ENCODE assay signal across 9 mouse cellular contexts in genomic region chr5:33651017-33651416, GRCm38 (mm10). TPM values are rescaled to one million over a fixed set of nuclear protein-coding genes. Genes with fewer than 3 reads are reported as not detected.
DNase-seq lines count a peak whose midpoint lies in the region; ATAC-seq and TF ChIP-seq lines count a peak whose summit lies in the region.
"Had no signal": no experiment of that assay in that cellular context is flagged by ENCODE, and none has a peak within 500 bp of the region (broad histone marks: within the 10 kb centered on the region; RNA-seq: fewer than 3 reads in every experiment).

No protein-coding gene starts in this region.

- DNase-seq in lung, embryonic 14.5 days = no peak
- DNase-seq in lung, postnatal 10 days = no peak
- DNase-seq in limb, embryonic 10.5 days (ENCODE audit: low spot score) = no peak
- no peak for DNase-seq in ovary, postnatal 14 days (ENCODE audit: low spot score)
- no peak for DNase-seq in left cerebral cortex, adult 8-10 months (ENCODE audit: low spot score in 2 of 2)
- DNase-seq: left cerebral cortex, postnatal 4 days had no signal

- H3K4me1 ChIP-seq in lung, embryonic 14.5 days (ENCODE audit: insufficient read depth) = peaks cover 11% of the 10 kb centered on the region
- H3K4me1 ChIP-seq in embryonic facial prominence, embryonic 15.5 days = peaks cover 22% of the 10 kb centered on the region
- H3K4me1 ChIP-seq in limb, embryonic 10.5 days = peaks cover 28% of the 10 kb centered on the region
- peaks cover 35% of the 10 kb centered on the region for H3K4me1 ChIP-seq in neural tube, embryonic 13.5 days (replicated peaks)

- no peak for ATAC-seq in lung, embryonic 14.5 days (ENCODE audit: insufficient read depth)
- ATAC-seq in embryonic facial prominence, embryonic 15.5 days (ENCODE audit: insufficient number of reproducible peaks, low FRiP score, low TSS enrichment, low read depth) = no peak
- no peak for ATAC-seq in neural tube, embryonic 13.5 days (ENCODE audit: low read depth)
- no peak for ATAC-seq in erythroid progenitor cell, adult 5-6 weeks (replicated peaks; ENCODE audit: low FRiP score, poor library complexity, severe bottlenecking)

- 5% methylated on average over 2 of the region's 2 CpGs for WGBS in lung, embryonic 14.5 days
- WGBS in embryonic facial prominence, embryonic 15.5 days = 14% methylated on average over 2 of the region's 2 CpGs
- 20% methylated on average over 2 of the region's 2 CpGs for WGBS in limb, embryonic 10.5 days
- WGBS in neural tube, embryonic 13.5 days = 20% methylated on average over 2 of the region's 2 CpGs

- peak overlapping the region; percentile 72 for H3K4me2 ChIP-seq in lung, embryonic 14.5 days
- H3K4me2 ChIP-seq in embryonic facial prominence, embryonic 15.5 days (replicated peaks) = peak overlapping the region; percentile 56
- H3K4me2 ChIP-seq in neural tube, embryonic 13.5 days = peak overlapping the region; percentile 71

- H3K9me3 ChIP-seq in lung, embryonic 14.5 days (ENCODE audit: low read depth, low read length) = no peaks in the 10 kb centered on the region
- no peaks in the 10 kb centered on the region for H3K9me3 ChIP-seq in embryonic facial prominence, embryonic 15.5 days (replicated peaks)
- H3K9me3 ChIP-seq in limb, embryonic 10.5 days (replicated peaks) = no peaks in the 10 kb centered on the region
- H3K9me3 ChIP-seq in neural tube, embryonic 13.5 days = no peaks in the 10 kb centered on the region

- peak overlapping the region; percentile 79 for H3K9ac ChIP-seq in lung, embryonic 14.5 days
- peak overlapping the region; percentile 73 for H3K9ac ChIP-seq in embryonic facial prominence, embryonic 15.5 days
- H3K9ac ChIP-seq in neural tube, embryonic 13.5 days = peak overlapping the region; percentile 85

- peak overlapping the region; percentile 77 for H3K4me3 ChIP-seq in lung, embryonic 14.5 days (ENCODE audit: low read depth, low read length)
- H3K4me3 ChIP-seq in embryonic facial prominence, embryonic 15.5 days (replicated peaks) = peak overlapping the region; percentile 83
- peak overlapping the region; percentile 82 for H3K4me3 ChIP-seq in limb, embryonic 10.5 days
- H3K4me3 ChIP-seq in neural tube, embryonic 13.5 days = peak overlapping the region; percentile 84

- H3K36me3 ChIP-seq in lung, embryonic 14.5 days (ENCODE audit: insufficient read depth) = peaks cover 69% of the 10 kb centered on the region
- H3K36me3 ChIP-seq in embryonic facial prominence, embryonic 15.5 days = peaks cover 49% of the 10 kb centered on the region
- peaks cover 70% of the 10 kb centered on the region for H3K36me3 ChIP-seq in limb, embryonic 10.5 days
- H3K36me3 ChIP-seq in neural tube, embryonic 13.5 days = peaks cover 56% of the 10 kb centered on the region

- H3K27ac ChIP-seq in lung, embryonic 14.5 days (ENCODE audit: low read depth) = peak overlapping the region; percentile 96; the same call in 1 of the 2 replicates
- 0 out of 2 replicates have a peak overlapping the region, but pooled peaks have one; percentile 99 for H3K27ac ChIP-seq in embryonic facial prominence, embryonic 15.5 days (replicated peaks)
- peak overlapping the region; percentile 99 for H3K27ac ChIP-seq in limb, embryonic 10.5 days
- H3K27ac ChIP-seq in neural tube, embryonic 13.5 days (replicated peaks) = peak overlapping the region; percentile 97

- H3K27me3 ChIP-seq in lung, embryonic 14.5 days (ENCODE audit: insufficient read depth, low read length) = no peaks in the 10 kb centered on the region
- no peaks in the 10 kb centered on the region for H3K27me3 ChIP-seq in embryonic facial prominence, embryonic 15.5 days
- H3K27me3 ChIP-seq in limb, embryonic 10.5 days (ENCODE audit: low read depth, poor library complexity, severe bottlenecking) = no peaks in the 10 kb centered on the region
- no peaks in the 10 kb centered on the region for H3K27me3 ChIP-seq in neural tube, embryonic 13.5 days

- TF ChIP-seq CTCF in lung, embryonic 14.5 days (IDR thresholded peaks at IDR 0.05; ENCODE audit: low read depth) = no peak

RNA-seq across cellular contexts. Expression of gene Slbp, which starts 1.4 kb away (rescaled TPM):
- 265 and 275 TPM in 2 replicates for polyA plus RNA-seq in lung, embryonic 14.5 days (2014; fragmentation: Nextera tagmentation; extraction: Ambion mirVana)
- 191 and 202 TPM in 2 replicates for polyA plus RNA-seq in embryonic facial prominence, embryonic 15.5 days (2015; fragmentation: Nextera tagmentation; extraction: Ambion mirVana)
- 340 and 345 TPM in 2 replicates for polyA plus RNA-seq in limb, embryonic 10.5 days (2016; fragmentation: Nextera tagmentation; extraction: Ambion mirVana)
- polyA plus RNA-seq in neural tube, embryonic 13.5 days (2015; fragmentation: Nextera tagmentation; extraction: Ambion mirVana) = 113 and 132 TPM in 2 replicates
- total RNA-seq in erythroid progenitor cell, adult 5-6 weeks (2015; ENCODE audit: low replicate concordance) = 377 and 483 TPM in 2 replicates
- total RNA-seq in erythroid progenitor cell, adult 5-6 weeks (2017; ENCODE audit: low replicate concordance) = 503 and 597 TPM in 2 replicates
- total RNA-seq in left cerebral cortex, adult 8-10 months (2022) = 10 to 100 TPM; 25.0 to 28.6 (median 26.4) TPM

RNA-seq across cellular contexts. Expression of gene Tacc3, which starts 6.9 kb away (rescaled TPM):
- polyA plus RNA-seq in lung, embryonic 14.5 days (2014; fragmentation: Nextera tagmentation; extraction: Ambion mirVana) = 254 and 261 TPM in 2 replicates
- polyA plus RNA-seq in embryonic facial prominence, embryonic 15.5 days (2015; fragmentation: Nextera tagmentation; extraction: Ambion mirVana) = 141 and 146 TPM in 2 replicates
- 323 and 325 TPM in 2 replicates for polyA plus RNA-seq in limb, embryonic 10.5 days (2016; fragmentation: Nextera tagmentation; extraction: Ambion mirVana)
- 40.7 and 46.3 TPM in 2 replicates for polyA plus RNA-seq in neural tube, embryonic 13.5 days (2015; fragmentation: Nextera tagmentation; extraction: Ambion mirVana)
- total RNA-seq in erythroid progenitor cell, adult 5-6 weeks (2015; ENCODE audit: low replicate concordance) = 544 and 682 TPM in 2 replicates
- total RNA-seq in erythroid progenitor cell, adult 5-6 weeks (2017; ENCODE audit: low replicate concordance) = 404 and 639 TPM in 2 replicates
- 1 to 10 TPM; 5.3 to 7.5 (median 6.9) TPM for total RNA-seq in left cerebral cortex, adult 8-10 months (2022)

RNA-seq across cellular contexts. Expression of gene Tmem129, which starts 7.2 kb away (rescaled TPM):
- polyA plus RNA-seq in lung, embryonic 14.5 days (2014; fragmentation: Nextera tagmentation; extraction: Ambion mirVana) = 38.3 and 39.7 TPM in 2 replicates
- polyA plus RNA-seq in embryonic facial prominence, embryonic 15.5 days (2015; fragmentation: Nextera tagmentation; extraction: Ambion mirVana) = 44.2 and 45.1 TPM in 2 replicates
- polyA plus RNA-seq in limb, embryonic 10.5 days (2016; fragmentation: Nextera tagmentation; extraction: Ambion mirVana) = 40.5 and 47.2 TPM in 2 replicates
- 24.7 and 27.6 TPM in 2 replicates for polyA plus RNA-seq in neural tube, embryonic 13.5 days (2015; fragmentation: Nextera tagmentation; extraction: Ambion mirVana)
- 44.4 and 49.4 TPM in 2 replicates for total RNA-seq in erythroid progenitor cell, adult 5-6 weeks (2015; ENCODE audit: low replicate concordance)
- 28.2 and 37.7 TPM in 2 replicates for total RNA-seq in erythroid progenitor cell, adult 5-6 weeks (2017; ENCODE audit: low replicate concordance)
- total RNA-seq in left cerebral cortex, adult 8-10 months (2022) = 10 to 100 TPM; 23.1 to 26.2 (median 24.0) TPM

RNA-seq across cellular contexts. Expression of gene Gm9903, which starts 21.3 kb away (rescaled TPM):
- 0.26 and 0.31 TPM in 2 replicates for polyA plus RNA-seq in lung, embryonic 14.5 days (2014; fragmentation: Nextera tagmentation; extraction: Ambion mirVana)
- polyA plus RNA-seq in embryonic facial prominence, embryonic 15.5 days (2015; fragmentation: Nextera tagmentation; extraction: Ambion mirVana) = 0.36 and 0.43 TPM in 2 replicates
- 0.30 and 0.91 TPM in 2 replicates for polyA plus RNA-seq in limb, embryonic 10.5 days (2016; fragmentation: Nextera tagmentation; extraction: Ambion mirVana)
- 0.71 and 0.95 TPM in 2 replicates for polyA plus RNA-seq in neural tube, embryonic 13.5 days (2015; fragmentation: Nextera tagmentation; extraction: Ambion mirVana)
- not detected in 2 replicates for total RNA-seq in erythroid progenitor cell, adult 5-6 weeks (2015; ENCODE audit: low replicate concordance)
- total RNA-seq in erythroid progenitor cell, adult 5-6 weeks (2017; ENCODE audit: low replicate concordance) = 0.77 TPM in 1 of 2 replicates, not detected in the other
- under 1 TPM; 0.55 to 0.89 (median 0.76) TPM for total RNA-seq in left cerebral cortex, adult 8-10 months (2022)

RNA-seq across cellular contexts. Expression of gene Fam53a, which starts 21.6 kb away (rescaled TPM):
- 63.5 and 64.4 TPM in 2 replicates for polyA plus RNA-seq in lung, embryonic 14.5 days (2014; fragmentation: Nextera tagmentation; extraction: Ambion mirVana)
- polyA plus RNA-seq in embryonic facial prominence, embryonic 15.5 days (2015; fragmentation: Nextera tagmentation; extraction: Ambion mirVana) = 67.8 and 69.4 TPM in 2 replicates
- polyA plus RNA-seq in limb, embryonic 10.5 days (2016; fragmentation: Nextera tagmentation; extraction: Ambion mirVana) = 78.8 and 81.4 TPM in 2 replicates
- 28.8 and 31.4 TPM in 2 replicates for polyA plus RNA-seq in neural tube, embryonic 13.5 days (2015; fragmentation: Nextera tagmentation; extraction: Ambion mirVana)
- 8.0 and 9.7 TPM in 2 replicates for total RNA-seq in erythroid progenitor cell, adult 5-6 weeks (2015; ENCODE audit: low replicate concordance)
- 3.0 and 29.2 TPM in 2 replicates for total RNA-seq in erythroid progenitor cell, adult 5-6 weeks (2017; ENCODE audit: low replicate concordance)
- 10 to 100 TPM; 22.4 to 28.3 (median 26.2) TPM for total RNA-seq in left cerebral cortex, adult 8-10 months (2022)
